Mouse (Mus musculus) T-helper 17 cell (primary cell): ENCODE measurements at regions not wholly inside any gene's neighbourhood (a gene's known extent, or its start where the extent isn't known, plus 50 kb on each side); places are given as distances from the start of the nearest gene placed in this dataset.

ENCODE experiments used
- in situ Hi-C, 2 experiments: fragments of 300-600 bp; cut with MboI, MseI; formaldehyde crosslinking; loops; 1 replicate in 1 of 2; 2 replicates in 1 of 2; pipeline ENCODE4 v1.15.1; 2025; ENCODE audit warnings: high pct_unique_total_duplicates in 2 of 2

- in situ Hi-C loops = no loop called here
Measured at GRCm38 (mm10) chr2:180854349-180855004, 66.3 kb downstream of the Ythdf1 start.

DNA sequence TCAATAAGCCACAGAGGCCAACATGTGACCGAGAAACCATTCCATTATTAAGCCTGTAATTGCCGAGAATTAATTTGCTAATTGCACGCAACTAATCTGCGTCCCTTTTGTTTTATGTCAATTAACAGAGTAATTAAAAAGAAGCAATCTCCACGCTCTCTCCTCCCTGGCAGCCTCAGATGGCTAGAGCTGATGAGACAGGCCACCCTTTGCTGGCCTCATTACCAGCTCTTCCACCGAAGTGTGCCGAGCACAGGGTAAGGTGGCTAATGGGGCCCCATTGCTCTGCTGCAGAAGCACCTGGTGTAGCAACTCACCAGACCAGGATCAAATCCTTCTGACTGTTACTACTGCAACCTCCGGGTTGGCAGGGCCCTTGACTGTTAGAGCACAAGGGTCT is 70.8 kb upstream of the Bhlhe23 start:
- in situ Hi-C loops = loop anchor here in 1 of 2 experiments (5.0 kb wide), 1 partner anchor 185 kb away; no protein-coding TSS in a partner anchor

DNA sequence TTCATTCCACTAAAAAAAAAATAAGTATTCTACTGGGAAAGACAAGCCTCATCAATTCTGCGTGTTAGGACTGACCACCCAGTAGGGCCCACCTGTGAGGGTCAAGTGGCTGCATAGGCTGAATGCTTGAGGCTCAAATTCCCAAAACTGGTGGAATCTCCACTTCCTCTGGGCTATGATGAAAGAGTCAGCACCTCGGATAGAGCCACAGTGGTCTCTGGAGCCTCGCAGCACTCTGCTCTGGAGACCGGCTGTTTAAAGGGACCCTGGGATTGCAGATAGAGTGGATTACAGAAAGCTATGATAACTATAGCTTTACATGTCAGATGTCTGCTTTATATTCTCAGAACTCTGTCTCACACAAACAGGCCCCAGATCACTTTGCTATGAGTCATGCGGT is 68.3 kb upstream of the Bhlhe23 start:
- in situ Hi-C loops = loop anchor here in 1 of 2 experiments (5.0 kb wide), 1 partner anchor 187 kb away; no protein-coding TSS in a partner anchor

DNA sequence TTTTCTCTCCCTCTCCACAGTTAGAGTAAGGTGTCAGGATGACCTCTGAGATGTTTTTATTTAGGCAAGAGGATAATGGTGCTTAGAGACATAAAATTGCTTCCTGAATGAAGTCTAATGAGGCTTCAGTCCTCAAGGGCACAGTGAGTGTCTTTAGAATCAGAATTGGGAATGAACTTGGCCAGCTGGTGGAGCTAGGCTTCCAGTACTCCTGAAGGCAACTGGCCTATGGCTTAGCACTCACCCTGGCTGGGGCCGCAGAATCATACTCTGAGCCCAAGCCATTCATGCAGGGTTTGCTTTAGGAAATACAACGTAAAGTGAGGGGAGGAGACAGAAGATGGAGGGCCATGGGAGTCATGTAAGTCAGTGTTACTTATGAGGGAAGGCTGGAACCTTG is 67.0 kb upstream of the Bhlhe23 start:
- in situ Hi-C loops = no loop called here

DNA sequence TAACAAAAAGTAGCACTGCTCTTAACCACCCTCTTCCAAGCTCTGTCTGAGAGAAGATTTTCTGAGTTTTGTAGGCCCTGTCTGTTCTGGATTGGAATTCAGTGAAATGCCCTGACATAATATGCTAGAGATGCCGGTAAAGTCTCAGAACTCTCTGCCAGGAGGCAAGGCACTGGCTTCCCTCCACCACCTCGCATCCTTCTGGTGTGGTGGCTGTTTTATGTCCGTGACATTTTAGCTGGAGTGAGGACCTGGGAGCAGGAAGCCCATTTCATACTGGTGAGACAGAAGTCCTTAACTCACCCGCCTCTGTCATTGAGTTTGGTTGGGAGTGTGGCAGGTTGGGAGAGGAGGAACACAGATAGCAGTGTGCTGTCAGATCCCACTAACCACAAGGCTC is 62.4 kb upstream of the Bhlhe23 start:
- in situ Hi-C loops = no loop called here

DNA sequence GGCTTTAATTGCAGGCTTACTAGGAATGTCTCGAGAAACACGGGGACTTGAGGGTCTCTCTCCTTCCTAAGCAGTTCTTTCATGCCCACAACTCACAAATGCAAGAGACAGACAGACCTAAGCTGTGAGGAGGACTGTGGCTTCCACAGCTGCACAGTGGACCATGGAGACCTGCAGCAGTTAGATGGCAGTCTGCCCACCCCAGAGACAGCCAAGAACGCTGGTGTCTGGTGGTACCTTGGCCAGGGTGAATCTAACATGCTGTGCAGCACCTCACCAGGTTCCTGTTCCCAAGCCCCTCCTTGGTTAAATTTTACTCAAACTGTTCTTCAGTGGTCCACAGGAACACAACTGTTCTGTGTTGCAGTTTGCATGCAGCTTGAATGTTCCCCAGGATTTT is 61.3 kb upstream of the Bhlhe23 start:
- in situ Hi-C loops = no loop called here

- in situ Hi-C loops = no loop called here
Measured at GRCm38 (mm10) chr2:180837318-180837920, 60.7 kb upstream of the Bhlhe23 start.

DNA sequence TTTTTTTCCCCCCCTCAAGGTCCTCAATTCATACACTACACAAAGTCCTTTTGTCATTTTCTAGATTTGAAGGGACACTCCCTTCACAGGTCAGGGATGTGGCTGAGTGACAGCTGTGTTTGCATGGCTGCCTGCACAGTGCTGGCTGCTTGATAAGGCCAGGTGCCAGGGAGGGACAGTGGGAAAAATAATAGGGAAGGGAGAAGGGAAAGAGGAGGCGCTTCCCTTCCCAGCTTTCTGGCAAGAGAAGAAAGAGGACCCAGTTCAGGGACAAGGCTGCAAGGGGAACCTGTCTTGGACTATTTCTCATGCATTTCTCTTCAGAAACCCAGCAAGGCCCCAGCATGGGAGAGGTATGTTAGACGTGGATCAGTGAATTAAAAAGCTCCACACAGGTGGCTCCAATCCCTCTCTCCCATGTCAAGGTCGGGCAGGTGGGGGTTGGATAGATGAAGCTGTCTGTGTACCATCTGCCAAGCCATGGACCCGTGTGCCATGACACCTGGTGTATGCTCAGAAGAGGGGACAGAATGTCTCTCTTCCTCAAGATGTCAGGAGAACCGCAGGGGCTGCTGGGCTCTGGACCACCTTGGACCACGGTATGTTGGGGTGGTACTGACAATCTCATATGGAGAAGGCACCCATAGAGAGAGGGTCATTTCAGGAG is 59.4 kb upstream of the Bhlhe23 start:
- in situ Hi-C loops = no loop called here

GRCm38 (mm10) chr2:180832711-180833110 is 56.0 kb upstream of the Bhlhe23 start:
- in situ Hi-C loops = no loop called here

DNA sequence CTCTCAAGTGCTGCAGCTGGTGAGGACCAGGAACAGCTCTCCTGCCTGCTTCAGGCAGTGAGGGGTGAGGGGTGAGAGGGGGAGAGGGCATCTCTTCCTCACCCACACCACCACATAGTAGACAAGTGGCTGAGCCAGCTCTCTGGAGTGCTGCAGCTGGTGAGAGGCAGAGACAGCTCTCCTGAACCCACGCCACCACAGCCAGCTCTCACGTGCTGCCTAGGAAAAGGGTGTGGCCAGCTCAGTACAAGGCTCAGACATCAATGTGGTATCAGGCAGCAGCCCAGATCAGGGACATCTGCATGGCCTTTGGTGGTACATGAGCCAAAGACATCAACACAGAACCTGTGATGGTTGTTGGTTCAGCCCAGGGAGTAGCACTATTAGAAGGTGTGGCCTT is 53.9 kb upstream of the Bhlhe23 start:
- in situ Hi-C loops = no loop called here

DNA sequence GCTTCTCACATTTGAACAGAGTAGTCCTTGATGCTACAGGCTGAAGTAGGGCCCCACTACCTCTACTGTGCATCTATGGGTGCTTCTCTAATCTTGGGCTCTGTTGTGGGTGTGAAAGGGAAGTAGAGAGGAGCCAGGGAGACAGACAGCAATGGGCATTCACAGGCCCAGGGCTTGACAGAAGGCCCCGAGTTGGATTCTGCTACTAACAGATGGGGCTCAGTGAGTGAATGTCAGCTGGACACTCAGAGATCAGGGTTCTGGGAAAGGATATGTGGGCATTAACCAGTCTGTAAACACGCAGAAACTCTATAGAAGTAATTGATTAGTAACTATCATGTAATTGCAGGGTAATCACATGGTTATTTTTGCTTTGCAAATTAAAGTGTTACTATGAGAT is 51.4 kb upstream of the Bhlhe23 start:
- in situ Hi-C loops = no loop called here

- in situ Hi-C loops = no loop called here
Measured at GRCm38 (mm10) chr2:180826742-180827141, 50.0 kb upstream of the Bhlhe23 start.
